Mouse (Mus musculus) adrenal gland, postnatal 25 days (tissue): ENCODE data around the gene Ak6. TPM values are rescaled to one million over a fixed set of nuclear protein-coding genes. Genes with fewer than 3 reads are reported as not detected.

Experiments used
- DNase-seq: peaks from one replicate; pipeline ENCODE4 v3.0.0; 2021; ENCODE audit warnings: mixed read lengths
- total RNA-seq: library from RNA; stranded (reverse); gene quantifications from 2 replicates; pipeline ENCODE4 v1.2.3, GENCODE M21; 2021

Ak6 gene
- total RNA-seq, 1 experiment from 2014 or later = 77.9 TPM

DNA sequence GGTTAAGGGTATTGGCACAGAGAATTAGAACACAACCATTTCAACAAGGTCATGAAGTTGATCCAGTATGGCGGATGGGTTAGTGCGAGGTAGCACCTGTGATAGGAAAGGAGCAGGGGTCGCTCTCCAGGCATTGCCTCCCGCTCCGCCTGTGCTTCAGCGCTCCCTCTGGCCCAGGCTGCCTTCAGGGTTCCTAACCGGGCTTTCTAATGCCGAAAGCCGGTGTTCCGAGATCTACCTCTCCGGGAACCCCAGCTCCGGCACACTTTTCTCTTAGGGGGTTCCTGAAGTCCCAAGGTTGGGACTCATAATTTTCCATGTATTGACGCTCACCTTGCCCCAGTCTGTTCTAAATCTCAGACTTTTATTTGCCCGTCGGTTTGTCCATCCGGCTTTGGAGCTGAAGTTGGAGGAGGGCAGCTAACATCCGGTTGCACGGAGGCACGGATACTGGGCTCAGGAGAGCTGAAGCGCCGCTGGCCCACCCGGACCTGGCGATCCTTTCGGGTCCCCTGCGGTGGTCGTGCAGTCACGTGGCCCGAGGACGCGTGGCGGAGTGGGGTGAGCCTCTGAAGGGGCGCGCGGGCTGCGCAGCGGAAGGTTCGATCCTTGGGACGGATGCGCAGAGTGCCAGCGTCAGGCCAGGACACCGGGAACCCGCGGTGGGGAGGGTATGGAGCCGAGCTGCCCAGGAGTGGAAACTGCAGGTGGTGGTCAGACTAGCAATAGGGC is 18.7 kb downstream of the Ak6 start, which contains the start of gene Ccdc125:
TSS of gene Ccdc125 (plus strand) at position 427 of the 732 bp plus-strand sequence.
- peak; percentile 18 for DNase-seq

DNA sequence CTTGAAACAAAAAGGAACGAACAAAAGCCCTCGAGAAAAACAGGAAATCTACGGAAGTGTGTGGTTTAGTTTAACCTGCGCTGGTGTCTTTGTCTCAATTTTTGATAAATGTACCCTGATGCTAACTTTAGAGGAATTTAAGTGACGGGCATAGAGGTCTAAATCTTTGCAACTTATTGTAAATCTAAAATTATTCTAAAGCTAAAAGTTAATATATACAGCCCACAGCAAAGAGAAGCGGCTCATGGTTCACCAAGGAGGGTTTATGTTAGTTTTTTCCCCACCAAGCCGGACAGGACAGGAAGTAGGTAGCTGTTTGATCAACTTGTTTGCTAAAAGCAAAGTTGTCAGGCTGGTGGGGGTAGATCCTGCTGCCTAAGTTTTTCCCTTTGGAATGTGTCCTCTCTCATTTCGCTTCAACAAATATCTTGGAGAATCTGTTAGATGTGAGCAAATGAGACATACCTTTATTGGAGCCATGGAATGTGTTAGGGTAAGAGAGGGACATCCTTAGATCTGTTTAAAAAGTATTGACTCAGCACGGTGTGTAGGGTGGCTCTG is 19.5 kb downstream of the Ak6 start:
- DNase-seq = no peak

DNA sequence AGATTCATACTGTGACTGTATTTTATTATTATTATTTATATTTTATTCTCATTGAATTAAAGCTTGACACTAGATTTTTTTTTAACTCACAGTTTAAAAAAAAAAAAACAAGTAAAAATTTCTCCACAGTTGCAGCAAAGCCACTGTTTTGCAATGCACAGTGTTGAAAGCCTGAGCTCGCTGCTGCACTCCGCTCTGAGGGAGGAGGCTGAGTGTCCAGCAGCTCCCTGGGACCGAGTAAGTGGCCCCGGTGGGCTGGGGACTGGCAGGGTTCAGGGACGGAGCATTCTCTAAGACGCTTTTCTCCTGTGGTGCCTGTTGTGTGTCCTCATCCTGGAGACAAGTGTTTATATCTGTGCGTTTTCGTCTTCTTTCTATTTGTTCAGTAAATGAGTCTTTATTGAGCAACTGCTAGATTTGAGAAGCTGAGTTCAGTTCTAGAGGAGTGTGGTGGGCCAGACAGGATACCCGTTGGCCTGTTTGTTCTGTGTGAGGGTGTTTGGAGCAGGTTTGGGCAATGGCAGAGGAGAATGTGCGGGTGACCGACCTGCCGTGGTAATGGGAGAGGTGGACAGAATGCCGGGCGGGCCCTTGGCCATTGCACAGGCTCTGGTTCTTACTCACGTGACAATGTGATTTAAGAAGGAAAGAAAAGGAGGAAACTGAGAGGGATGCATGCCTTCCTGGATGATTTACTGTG is 25.3 kb downstream of the Ak6 start:
- no peak for DNase-seq

- no peak for DNase-seq
Observed at GRCm38 (mm10) chr13:100681615-100682014, 30.8 kb downstream of the Ak6 start.

GRCm38 (mm10) chr13:100682837-100683236 is 32.1 kb downstream of the Ak6 start:
- no peak for DNase-seq

DNA sequence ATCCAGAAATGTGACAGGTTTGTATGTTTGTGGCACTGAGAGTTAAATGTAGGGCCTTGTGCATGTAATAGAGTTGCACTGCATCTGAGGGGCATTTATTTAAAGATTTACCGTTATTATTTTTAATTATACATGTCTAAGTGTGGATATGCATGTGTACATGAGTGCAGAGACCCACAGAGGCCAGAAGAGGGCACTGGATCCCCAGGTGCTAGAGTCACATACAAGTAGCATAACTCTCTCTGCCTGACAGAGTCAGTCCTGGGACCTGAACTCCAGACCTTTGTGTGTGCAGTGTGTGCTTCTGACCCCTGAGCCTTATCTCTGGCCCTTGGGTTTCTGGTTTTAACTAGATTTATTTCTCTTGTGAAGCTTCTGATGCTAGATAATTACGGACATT is 33.6 kb downstream of the Ak6 start:
- DNase-seq = no peak

DNA sequence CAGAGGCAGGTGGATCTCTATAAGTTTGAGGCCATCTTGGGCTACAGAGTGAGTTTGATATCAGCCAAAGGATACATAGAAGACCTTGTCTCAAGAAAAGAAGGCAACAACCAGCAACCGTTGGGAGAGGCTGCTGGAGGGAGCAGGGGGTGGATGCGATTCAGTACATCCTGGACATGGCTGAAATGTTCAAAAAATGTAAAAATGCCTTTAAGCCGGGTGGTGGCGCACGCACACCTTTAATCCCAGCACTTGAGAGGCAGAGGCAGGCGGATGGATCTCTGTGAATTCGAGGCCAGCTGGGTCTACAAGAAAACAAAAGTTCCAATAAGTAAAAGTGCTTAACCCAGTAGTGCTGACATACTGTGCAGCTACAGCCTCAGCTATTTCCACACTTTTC is 36.7 kb downstream of the Ak6 start:
- DNase-seq = no peak

DNA sequence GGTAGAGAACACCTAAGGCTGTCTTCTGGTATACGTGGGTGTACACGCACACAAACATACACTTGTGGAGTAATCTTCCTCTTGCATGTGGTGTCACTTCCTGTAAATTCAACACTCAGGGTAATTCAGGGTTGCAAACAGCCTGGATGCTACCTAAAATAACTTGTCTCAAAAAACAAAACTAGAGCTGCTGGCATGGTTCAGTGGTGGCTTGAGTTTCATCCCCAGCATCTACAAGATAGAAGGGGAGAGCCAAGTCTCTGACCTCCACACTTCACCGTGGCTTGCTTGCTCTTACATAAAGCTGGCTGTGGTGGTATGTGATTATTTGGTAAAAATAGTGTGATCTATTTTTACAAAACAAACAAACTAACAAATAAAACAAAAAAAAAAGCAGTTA is 46.8 kb downstream of the Ak6 start:
- DNase-seq = no peak

DNA sequence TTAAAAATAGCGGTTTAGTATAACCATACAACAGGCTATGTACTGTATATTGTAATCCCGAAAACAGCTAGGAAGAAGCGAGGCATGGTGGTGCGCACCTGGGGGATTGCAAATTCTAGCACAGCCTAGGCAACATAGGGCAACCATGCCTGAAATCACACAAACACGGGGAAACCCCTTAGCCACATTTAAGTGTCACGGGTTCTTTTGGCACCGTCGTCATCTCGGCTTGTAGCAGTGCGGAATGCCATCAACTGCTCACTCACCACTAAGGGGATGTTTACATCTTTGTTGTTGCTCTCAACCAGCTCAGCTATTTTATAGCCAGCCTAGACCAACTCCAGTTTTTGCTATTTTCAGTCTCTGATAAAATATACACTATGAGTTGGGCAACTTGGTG is 48.1 kb downstream of the Ak6 start:
- DNase-seq = no peak

DNA sequence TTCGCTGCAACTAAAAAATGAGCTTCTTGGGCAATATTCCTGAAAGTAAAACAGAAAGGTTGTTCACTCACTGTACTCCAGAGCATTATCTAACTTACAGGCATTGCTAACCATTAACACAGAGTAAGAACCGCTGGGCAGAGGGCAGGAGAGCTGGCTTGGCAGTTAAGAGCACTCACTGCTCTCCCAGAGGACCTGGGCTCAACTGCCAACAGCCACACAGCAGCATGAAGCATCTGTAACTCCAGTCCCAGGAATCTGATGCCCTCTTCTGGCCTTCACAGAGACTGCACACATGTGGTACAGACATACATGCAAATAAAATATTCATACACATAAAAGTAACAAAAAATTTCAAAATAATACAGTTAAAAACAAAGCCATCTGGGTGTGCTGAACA is 52.7 kb downstream of the Ak6 start:
- DNase-seq = no peak

DNA sequence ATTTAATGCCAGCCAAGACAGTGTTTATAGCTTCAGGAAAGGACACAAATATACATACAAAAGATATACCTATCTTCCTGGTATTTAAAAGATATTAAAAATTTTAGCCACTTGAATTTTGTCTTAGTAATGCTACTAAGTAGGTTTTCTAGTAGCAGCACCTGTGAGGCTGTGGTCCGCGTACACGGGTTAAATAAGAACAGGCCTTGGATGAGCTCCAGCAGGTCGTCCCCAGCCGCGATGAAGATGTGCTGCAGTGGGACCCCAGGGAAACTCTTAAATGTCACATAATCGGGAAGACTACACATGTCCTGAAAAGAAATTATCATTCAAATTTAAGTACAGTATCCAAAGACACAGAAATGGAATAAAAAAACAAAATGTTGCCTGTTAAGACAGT is 55.4 kb downstream of the Ak6 start:
- no peak for DNase-seq

DNA sequence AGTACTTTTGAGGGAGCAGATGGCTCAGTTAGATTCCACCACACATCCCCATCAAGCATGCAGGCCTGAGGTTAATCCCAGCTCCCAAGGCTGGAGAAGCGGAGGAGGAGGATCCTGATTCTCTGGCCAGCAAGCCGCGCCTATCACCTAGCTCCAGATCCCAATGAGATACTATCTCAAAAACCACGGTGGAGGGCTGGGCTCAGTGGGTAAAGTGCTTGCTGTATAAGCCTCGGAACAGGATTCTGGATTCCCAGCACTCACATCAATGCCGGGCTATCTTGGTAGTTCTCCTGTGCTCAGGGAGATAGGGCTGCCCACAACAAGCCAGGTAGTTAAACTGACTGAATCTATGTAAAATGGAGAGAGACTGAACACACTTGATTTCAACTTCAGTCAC is 64.7 kb downstream of the Ak6 start:
- no peak for DNase-seq

Other genes with a start within 250 kb of the Ak6 start
- 0.27 and 0.43 TPM in 2 replicates for gene Naip1, start 198.1 kb upstream of the Ak6 start, total RNA-seq
- 37.6 and 39.8 TPM in 2 replicates for gene Gtf2h2, start 158.4 kb upstream of the Ak6 start, total RNA-seq
- 9.5 and 10.7 TPM in 2 replicates for gene Ocln, start 98.3 kb upstream of the Ak6 start, total RNA-seq
- 0.61 and 0.86 TPM in 2 replicates for gene Marveld2, start 34.0 kb upstream of the Ak6 start, total RNA-seq
- 22.6 and 22.8 TPM in 2 replicates for gene Rad17, start 72 bp downstream of the Ak6 start, total RNA-seq
- gene Taf9, start 600 bp downstream of the Ak6 start, total RNA-seq = 4.9 and 13.1 TPM in 2 replicates
- gene Ccdc125, start 18.7 kb downstream of the Ak6 start, total RNA-seq = 0.62 and 1.3 TPM in 2 replicates
- gene Cdk7, start 80.0 kb downstream of the Ak6 start, total RNA-seq = 38.5 and 45.6 TPM in 2 replicates
- 116 and 146 TPM in 2 replicates for gene Mrps36, start 93.7 kb downstream of the Ak6 start, total RNA-seq
- gene Cenph, start 124.9 kb downstream of the Ak6 start, total RNA-seq = 2.1 and 2.5 TPM in 2 replicates
- gene Ccnb1, start 135.6 kb downstream of the Ak6 start, total RNA-seq = 9.4 and 12.2 TPM in 2 replicates
- 46.1 and 47.9 TPM in 2 replicates for gene Slc30a5, start 182.4 kb downstream of the Ak6 start, total RNA-seq